Mouse (Mus musculus): Measurements from ENCODE around the gene Focad. TPM values are rescaled to one million over a fixed set of nuclear protein-coding genes. Genes with fewer than 3 reads are reported as not detected.

The Focad gene
- polyA plus RNA-seq, 1 experiment = 0.29 TPM

DNA sequence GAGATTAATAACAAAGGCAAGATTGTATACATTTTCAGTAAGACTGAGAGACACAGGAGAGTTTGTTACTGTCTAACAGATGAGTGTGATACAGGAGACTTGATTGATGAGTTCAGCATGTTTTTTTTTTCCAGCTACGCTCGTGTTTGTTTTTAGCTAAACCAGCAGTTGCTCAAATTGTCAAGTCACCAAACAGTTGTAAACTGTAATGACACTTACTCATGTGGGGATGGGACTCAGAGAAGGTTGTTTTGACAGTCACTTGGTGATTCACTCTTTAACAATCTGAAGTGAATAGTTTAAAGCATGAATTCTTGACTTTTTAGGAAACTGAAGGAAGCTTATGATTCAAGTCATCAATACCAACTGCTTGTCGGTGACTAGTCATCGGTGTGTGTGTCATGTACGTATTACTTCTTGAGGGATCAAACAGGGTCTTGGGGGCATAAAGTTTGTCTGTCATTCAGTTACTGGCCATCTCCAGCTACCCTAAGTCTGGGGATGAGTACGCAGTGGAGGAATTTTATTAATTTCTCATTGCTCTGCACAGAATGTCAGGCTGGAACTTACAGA is 342.2 kb downstream of the Focad start:
- Histone ChIP-seq H3K4me1 (ENCODE audit: control insufficient read depth) (peaks cover 7% of the 10 kb centered on the region), H3K36me3 (ENCODE audit: control insufficient read depth) (no peaks in the 10 kb centered on the region)
- TF ChIP-seq GATA1 (IDR thresholded peaks at IDR 0.05; ENCODE audit: low read length) (no peak), TAL1 (IDR thresholded peaks at IDR 0.05; ENCODE audit: low read length) (no peak)

DNA sequence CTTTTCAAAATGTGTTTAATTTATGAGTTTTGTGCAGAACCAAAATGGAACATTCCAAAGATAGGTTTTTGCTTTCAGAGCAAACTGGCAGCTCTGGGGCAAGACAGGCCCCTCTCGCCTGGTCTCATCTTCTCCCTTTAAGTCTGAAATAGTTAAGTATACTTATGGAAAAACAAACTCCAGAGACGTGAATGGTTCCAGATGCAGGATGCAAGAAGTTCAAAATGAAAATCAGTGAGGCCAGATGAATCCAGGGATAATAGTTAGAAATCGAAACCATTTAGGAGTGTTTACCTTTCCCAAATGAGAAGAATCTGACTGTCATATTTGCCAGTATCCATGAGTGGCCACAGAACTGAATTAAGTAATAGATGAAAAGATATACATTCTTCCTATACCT is 342.7 kb downstream of the Focad start:
- Histone ChIP-seq H3K9me3 (ENCODE audit: control insufficient read depth, low read length) (no peaks in the 10 kb centered on the region), H3K27me3 (ENCODE audit: control insufficient read depth) (no peaks in the 10 kb centered on the region), H3K36me3 (ENCODE audit: control insufficient read depth) (no peaks in the 10 kb centered on the region), H3K4me3 (replicated peaks) (no peak overlapping the region), H3K4me1 (ENCODE audit: control insufficient read depth) (peaks cover 7% of the 10 kb centered on the region)
- TF ChIP-seq GATA1 (IDR thresholded peaks at IDR 0.05; ENCODE audit: low read length) = no peak
- TF ChIP-seq TAL1 (IDR thresholded peaks at IDR 0.05; ENCODE audit: low read length) = no peak

More for the DNA sequence above, 342.2 kb downstream of the Focad start:
- Histone ChIP-seq H3K4me3 (replicated peaks) (no peak overlapping the region), H3K27me3 (ENCODE audit: control insufficient read depth) (no peaks in the 10 kb centered on the region), H3K9me3 (ENCODE audit: control insufficient read depth, low read length) (no peaks in the 10 kb centered on the region)

DNA sequence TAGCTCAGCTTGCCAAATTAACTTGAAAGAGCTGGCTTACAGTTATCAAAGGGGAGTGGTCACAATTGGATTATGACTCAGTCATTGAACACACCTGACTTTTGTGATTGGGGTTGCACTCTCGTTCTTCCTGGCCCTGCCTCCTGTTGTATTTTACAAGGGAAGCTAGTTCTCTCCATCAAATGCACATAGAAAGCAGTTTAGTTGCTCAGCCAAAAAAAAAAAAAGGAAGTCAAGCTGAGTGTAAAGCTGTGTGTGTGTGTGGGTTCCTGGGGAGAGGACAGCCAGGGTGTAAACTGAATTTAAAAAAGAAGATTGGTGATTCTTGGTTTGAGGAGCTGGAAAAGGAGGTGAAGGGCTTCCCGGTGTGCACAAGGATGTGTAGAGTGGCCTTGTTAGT is 343.5 kb downstream of the Focad start:
- Histone ChIP-seq H3K4me3 (replicated peaks) (no peak overlapping the region), H3K4me1 (ENCODE audit: control insufficient read depth) (peaks cover 7% of the 10 kb centered on the region), H3K36me3 (ENCODE audit: control insufficient read depth) (no peaks in the 10 kb centered on the region), H3K9me3 (ENCODE audit: control insufficient read depth, low read length) (no peaks in the 10 kb centered on the region), H3K27me3 (ENCODE audit: control insufficient read depth) (no peaks in the 10 kb centered on the region)
- TF ChIP-seq TAL1 (IDR thresholded peaks at IDR 0.05; ENCODE audit: low read length) (no peak), GATA1 (IDR thresholded peaks at IDR 0.05; ENCODE audit: low read length) (no peak)

- H3K4me3 ChIP-seq (replicated peaks) = peak within 1 kb of the TSS; percentile 10
- H3K9me3 ChIP-seq (ENCODE audit: control insufficient read depth, low read length) = no peaks in the 10 kb centered on the region
- H3K27me3 ChIP-seq (ENCODE audit: control insufficient read depth) = no peaks in the 10 kb centered on the region
- no peaks in the 10 kb centered on the region for H3K36me3 ChIP-seq (ENCODE audit: control insufficient read depth)
- TF ChIP-seq GATA1 (IDR thresholded peaks at IDR 0.05; ENCODE audit: low read length) = no peak
- TF ChIP-seq TAL1 (IDR thresholded peaks at IDR 0.05; ENCODE audit: low read length) = no peak
- peaks cover 7% of the 10 kb centered on the region for H3K4me1 ChIP-seq (ENCODE audit: control insufficient read depth)
Observed at GRCm38 (mm10) chr4:88438326-88438989, 344.0 kb downstream of the Focad start, which contains the start of gene Hacd4. Hacd4 (minus strand) TSS chr4:88438928.

DNA sequence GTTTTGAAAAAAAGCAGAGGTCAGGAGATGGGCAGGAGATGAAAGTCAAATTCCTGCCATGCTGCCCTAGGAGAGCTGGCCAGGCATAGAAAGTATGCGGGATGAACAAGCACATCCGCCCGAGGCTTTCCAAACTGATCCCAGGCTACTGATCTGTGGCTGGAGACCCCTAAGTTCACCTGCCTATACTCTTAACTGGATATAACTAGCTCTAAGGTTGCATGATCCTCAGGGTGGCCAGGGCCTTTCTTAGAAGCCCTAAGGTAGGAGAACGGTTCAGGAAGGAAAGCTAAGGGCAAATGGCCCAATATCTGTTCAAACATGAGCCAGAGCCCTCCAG is 344.5 kb downstream of the Focad start:
- H3K36me3 ChIP-seq (ENCODE audit: control insufficient read depth) = no peaks in the 10 kb centered on the region
- no peaks in the 10 kb centered on the region for H3K9me3 ChIP-seq (ENCODE audit: control insufficient read depth, low read length)
- no peaks in the 10 kb centered on the region for H3K27me3 ChIP-seq (ENCODE audit: control insufficient read depth)
- peaks cover 7% of the 10 kb centered on the region for H3K4me1 ChIP-seq (ENCODE audit: control insufficient read depth)
- H3K4me3 ChIP-seq (replicated peaks) = peak overlapping the region; percentile 10
- no peak for TF ChIP-seq TAL1 (IDR thresholded peaks at IDR 0.05; ENCODE audit: low read length)

DNA sequence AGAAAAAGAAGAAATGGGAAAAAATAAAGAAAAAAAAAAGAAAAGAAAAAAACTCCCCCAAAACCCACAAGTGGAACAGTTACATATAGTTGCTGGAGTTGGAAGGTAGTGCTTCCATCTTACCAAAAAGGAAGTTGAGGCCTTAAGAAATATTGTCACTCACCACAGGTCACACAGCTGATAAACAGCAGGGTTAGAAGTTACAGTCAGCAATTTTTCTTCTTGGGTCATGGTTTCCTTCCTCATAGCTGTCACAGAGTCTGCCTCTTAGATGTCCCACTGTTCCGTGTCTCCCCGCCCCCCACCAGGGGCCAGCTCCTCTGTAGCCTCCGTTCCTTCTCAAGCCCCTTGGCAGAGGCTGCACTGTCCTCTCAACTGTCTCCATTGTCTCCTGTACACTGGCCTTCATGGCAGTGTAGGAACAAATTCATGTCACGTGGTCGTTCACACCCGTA is 345.3 kb downstream of the Focad start:
- H3K36me3 ChIP-seq (ENCODE audit: control insufficient read depth) = no peaks in the 10 kb centered on the region
- H3K27me3 ChIP-seq (ENCODE audit: control insufficient read depth) = no peaks in the 10 kb centered on the region
- H3K4me3 ChIP-seq (replicated peaks) = no peak overlapping the region
- peaks cover 7% of the 10 kb centered on the region for H3K4me1 ChIP-seq (ENCODE audit: control insufficient read depth)
- H3K9me3 ChIP-seq (ENCODE audit: control insufficient read depth, low read length) = no peaks in the 10 kb centered on the region
- TF ChIP-seq TAL1 (IDR thresholded peaks at IDR 0.05; ENCODE audit: low read length) = no peak
- TF ChIP-seq GATA1 (IDR thresholded peaks at IDR 0.05; ENCODE audit: low read length) = no peak

GRCm38 (mm10) chr4:88440814-88441213 is 346.4 kb downstream of the Focad start:
- peaks cover 7% of the 10 kb centered on the region for H3K4me1 ChIP-seq (ENCODE audit: control insufficient read depth)
- H3K27me3 ChIP-seq (ENCODE audit: control insufficient read depth) = no peaks in the 10 kb centered on the region
- no peaks in the 10 kb centered on the region for H3K9me3 ChIP-seq (ENCODE audit: control insufficient read depth, low read length)
- no peak overlapping the region for H3K4me3 ChIP-seq (replicated peaks)
- TF ChIP-seq TAL1 (IDR thresholded peaks at IDR 0.05; ENCODE audit: low read length) (no peak), GATA1 (IDR thresholded peaks at IDR 0.05; ENCODE audit: low read length) (no peak)
- H3K36me3 ChIP-seq (ENCODE audit: control insufficient read depth) = no peaks in the 10 kb centered on the region

GRCm38 (mm10) chr4:88448976-88449375 is 354.5 kb downstream of the Focad start:
- TF ChIP-seq TAL1 (IDR thresholded peaks at IDR 0.05; ENCODE audit: low read length) (no peak), GATA1 (IDR thresholded peaks at IDR 0.05; ENCODE audit: low read length) (no peak)
- Histone ChIP-seq H3K4me1 (ENCODE audit: control insufficient read depth) (no peaks in the 10 kb centered on the region), H3K4me3 (replicated peaks) (no peak overlapping the region), H3K27me3 (ENCODE audit: control insufficient read depth) (no peaks in the 10 kb centered on the region), H3K9me3 (ENCODE audit: control insufficient read depth, low read length) (no peaks in the 10 kb centered on the region), H3K36me3 (ENCODE audit: control insufficient read depth) (no peaks in the 10 kb centered on the region)

DNA sequence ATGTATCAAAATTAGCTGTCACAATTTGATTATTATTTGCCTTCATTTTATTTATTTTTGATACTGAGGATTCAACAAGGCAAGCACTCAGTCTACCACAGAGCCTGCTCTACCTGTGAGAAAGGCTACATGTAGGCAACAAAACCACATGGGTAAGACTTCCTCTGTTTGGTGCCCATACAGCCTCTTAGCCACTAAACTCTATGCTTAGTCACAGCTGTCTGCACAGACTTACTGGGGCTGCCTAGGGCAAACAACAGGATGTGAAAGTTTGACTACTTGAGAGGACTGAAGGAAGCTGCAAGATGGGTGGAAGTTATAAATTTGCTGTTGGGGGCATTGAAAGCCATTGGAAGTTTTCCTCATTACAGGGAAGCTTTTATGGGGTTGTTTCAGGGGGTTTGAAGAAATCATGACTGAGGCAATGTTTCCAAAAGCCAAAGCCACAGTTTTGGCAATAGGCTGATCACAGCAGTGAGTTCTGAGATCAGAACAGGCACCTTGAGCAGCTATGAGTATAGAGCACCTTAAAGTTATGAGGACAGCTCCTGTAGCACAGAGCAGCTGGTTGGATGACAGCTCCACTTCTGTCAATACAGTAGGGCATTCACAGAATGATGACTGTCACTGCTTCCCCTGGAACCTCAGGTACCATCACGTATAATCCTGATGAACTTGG is 355.8 kb downstream of the Focad start:
- Histone ChIP-seq H3K4me1 (ENCODE audit: control insufficient read depth) (no peaks in the 10 kb centered on the region), H3K4me3 (replicated peaks) (no peak overlapping the region), H3K27me3 (ENCODE audit: control insufficient read depth) (no peaks in the 10 kb centered on the region), H3K36me3 (ENCODE audit: control insufficient read depth) (no peaks in the 10 kb centered on the region), H3K9me3 (ENCODE audit: control insufficient read depth, low read length) (no peaks in the 10 kb centered on the region)
- no peak for TF ChIP-seq GATA1 (IDR thresholded peaks at IDR 0.05; ENCODE audit: low read length)
- TF ChIP-seq TAL1 (IDR thresholded peaks at IDR 0.05; ENCODE audit: low read length) = no peak
